Mouse (Mus musculus) spleen, adult 18-20 months (tissue): ENCODE data around the gene Wdr43.
"Not testable (repeated sequence)": the region's sequence is repeated elsewhere in the genome, so short reads cannot be mapped to it uniquely, and the experiment has no call there.

Experiments used
- DNase-seq, 2 experiments: peaks; one replicate each; pipeline ENCODE4 v3.0.0; 2022; ENCODE audit warnings: mixed read lengths in 2 of 2

The Wdr43 gene

DNA sequence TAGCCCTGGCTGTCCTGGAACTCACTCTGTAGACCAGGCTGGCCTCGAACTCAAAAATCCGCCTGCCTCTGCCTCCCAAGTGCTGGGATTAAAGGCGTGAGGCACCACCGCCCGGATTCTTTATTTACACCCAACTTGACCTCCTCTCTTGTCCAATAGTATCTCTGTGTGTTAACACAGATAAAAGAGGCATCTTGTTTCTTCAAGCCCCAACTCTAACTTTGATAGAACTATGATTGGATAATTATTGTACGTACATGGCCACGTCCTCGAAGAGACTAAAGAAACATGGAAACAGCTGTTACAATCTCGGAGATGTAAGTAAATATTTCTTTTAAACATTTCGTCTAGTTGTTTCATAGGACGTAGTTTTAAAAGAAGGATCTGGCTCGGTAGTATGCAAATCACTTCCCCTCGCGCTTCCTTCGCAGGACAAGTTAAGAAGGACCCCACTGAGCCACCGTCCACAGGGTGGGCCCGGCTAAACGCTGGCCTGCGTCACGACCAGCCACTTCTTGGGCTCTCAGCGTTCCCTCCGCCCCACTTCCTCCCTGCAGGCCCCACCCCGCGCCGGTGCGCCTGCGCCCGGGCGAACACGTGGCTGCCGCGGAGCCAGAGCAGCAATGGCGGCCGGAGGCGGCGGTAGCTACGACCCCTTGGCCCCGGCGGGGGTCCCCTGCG is at the start of gene Wdr43:
Wdr43 (plus strand) TSS at position 258 of the 681 bp plus-strand sequence.
- peak; percentile 93 to 95 for DNase-seq

DNA sequence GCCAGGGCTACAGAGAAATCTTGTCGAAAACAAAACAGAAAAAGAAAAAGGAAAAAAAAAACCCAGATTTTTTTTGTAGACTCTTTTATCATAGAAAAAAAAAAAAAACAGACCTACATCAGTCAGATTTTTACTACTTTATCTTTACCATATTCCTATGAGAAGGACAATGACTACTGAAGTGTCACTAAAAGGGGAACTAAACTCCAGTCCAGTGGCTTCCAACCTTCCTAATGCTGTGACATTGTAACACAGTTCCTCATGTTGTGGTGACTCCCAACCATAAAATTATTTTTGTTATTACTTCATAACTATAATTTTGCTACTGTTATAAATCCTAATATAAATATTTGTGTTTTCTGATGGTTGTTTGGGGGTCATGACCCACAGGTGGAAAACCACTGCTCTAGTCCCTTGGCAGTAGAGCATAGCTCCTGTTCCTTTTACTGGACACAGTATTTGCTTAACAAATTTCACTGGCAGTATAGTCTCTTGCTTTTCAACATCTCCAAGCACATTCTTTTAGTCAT is 36.5 kb upstream of the Wdr43 start:
- DNase-seq = no peak

DNA sequence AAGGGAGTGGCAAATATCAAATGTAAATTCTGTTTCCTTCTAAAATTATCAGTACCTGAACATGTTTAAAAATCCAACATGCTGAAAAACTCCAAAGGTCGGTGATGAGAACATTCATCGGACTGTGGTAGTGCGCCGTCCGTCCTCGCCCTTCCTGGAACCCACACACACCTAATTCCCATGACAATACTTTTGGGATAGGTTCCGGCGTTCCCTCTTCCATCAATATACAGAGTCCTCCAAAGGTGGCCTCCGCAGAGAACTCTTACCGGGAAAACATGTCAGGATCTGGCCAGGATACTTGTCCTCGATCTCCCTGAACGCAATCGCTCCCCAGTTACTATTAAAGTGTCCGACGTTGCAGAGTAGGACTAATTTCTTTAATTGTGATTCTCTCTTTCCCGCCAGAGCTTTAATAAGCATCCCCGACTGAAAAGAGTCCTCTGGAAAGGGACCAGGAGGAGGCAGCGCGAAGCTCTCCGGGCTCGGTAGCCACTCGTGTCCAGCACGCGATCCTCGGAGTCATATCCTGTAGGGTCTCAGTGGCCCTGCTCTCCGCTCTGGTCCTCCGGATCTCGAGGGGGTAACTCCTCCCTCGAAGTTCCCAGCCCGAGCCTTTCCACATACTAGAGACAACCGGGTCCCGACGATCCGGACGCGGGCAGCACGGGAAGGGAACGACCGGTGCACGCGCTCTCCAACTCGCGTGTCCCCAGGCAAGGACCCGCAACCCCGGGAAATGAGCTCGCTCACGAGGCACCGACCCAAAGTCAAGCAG is 17.6 kb upstream of the Wdr43 start:
- DNase-seq = no peak

DNA sequence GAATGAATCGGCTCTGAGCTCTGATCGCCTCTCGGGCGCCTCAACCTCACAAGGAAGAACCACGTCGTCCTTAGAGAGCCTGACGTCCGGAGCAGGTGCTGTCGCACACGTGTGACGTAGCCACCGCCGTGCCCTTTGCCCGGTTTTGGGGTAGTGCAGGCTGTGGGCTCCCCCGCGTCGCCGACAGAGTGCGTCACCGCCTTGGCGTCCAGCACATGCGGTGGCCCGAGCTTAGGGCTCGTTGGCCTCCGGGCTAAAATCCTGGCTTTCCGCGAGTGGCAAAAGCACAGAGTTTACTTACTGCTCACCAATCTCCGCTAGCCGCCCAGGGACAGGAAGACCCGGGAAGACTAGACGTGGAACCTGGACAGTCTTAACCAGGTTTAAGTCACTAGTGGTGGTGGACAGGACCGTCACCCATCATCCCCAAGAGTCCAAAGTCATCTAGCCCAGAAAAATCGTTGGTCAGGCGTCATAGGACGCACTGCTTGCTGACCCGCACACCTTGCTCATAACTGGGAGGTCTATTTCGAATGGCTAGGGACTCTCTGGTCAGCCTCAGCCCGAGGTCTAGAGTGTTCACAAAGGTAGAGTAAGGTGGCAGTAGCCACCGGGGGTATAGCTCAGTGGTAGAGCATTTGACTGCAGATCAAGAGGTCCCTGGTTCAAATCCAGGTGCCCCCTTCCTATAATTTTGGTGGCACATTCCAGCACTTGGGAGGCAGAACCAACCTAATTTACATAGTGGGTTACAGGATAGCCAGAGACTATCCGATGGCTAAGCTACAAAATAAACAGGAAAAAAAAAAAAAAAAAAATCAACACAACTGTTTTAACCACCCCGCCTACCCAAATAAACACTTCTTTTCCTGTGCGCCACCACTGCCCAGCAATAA is 16.8 kb upstream of the Wdr43 start:
- peak; percentile 84 to 85 for DNase-seq

DNA sequence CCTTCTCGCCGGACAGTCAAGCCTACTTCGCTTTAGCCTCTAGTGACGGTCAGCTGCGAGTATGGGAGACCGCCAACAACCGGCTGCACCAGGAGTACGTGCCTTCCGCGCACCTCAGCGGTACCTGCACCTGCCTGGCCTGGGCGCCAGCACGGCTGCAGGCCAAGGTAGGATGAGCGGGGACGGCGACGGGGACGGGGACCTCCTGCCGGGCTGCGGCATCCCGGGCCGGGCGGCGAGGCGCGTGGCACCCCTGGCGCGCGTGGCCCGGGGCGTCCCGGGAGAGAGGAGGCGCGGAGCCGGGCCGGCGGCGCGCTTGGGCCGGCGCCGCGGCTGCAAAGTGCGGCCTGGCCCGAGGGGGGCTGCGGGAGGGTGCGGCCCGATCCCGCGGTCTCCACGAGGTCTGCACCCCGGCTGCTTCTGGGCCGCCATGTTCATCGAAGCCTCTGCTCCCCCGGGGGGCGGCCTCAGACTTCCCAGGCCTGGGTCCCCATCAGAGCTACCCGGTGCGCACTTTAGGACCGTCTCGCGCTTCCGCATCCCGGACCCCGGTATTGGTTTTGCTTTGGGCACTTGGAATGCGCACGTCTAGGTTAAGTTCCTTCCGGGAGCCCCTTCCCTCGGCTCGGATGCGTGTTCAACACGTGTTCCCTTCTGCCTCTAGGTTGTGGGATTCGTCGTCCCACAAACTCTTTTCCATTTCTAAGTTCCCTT is 781 bp downstream of the Wdr43 start:
- DNase-seq = peak; percentile 22 to 33

DNA sequence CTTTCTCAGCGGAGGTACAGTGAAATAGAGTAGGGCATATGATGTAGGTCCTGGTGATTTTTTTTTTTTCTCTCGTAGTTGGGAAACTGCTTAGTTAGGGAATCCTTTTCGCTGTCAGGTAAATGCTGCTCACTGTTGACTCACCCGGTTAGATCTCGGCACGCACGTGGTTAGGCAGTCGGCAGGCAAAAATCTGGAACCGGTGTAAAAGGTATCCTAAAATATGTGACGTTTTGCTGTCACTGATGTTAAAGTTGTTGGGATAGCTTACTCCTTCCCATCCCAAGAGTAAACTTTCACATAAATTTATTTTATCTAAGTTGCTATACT is 1.3 kb downstream of the Wdr43 start:
- DNase-seq = no peak

DNA sequence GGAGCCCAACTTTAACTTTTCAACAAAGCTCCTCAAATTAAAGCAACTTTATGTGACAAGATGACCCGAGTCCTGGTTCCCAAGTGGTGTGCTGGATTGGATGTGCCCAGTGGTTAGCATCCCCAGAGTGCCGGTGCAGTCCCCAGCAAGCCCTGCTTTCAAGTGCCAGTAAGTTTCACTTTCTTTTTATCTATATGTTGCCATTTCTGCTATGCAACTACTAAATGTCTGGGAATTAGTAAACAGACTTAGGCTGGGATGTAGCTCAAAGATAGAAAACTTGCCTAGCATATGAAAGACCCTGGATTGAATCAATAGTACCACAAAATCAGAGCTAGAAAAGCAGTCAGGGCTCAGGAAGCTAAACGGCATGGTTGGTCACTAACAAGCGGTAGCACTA is 2.3 kb downstream of the Wdr43 start:
- DNase-seq = no peak

DNA sequence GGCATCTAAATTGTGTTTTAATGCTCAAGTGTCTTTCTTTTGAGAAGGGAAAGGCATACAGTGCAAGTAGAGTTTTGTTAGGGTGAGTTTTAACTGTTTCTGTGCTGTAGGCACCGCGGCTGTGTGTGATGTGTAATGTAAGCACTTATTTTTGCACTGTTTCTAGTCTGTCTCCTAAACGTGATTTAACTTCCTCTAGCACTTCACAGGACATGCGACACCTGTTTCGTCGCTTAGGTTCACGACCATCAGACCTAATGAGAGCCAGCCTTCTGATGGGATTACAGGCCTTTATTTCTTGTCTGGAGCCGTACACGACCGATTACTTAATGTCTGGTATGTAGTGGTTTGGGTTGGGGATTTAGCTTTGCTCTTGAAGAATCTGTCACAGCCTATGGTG is 16.1 kb downstream of the Wdr43 start:
- DNase-seq = no peak

DNA sequence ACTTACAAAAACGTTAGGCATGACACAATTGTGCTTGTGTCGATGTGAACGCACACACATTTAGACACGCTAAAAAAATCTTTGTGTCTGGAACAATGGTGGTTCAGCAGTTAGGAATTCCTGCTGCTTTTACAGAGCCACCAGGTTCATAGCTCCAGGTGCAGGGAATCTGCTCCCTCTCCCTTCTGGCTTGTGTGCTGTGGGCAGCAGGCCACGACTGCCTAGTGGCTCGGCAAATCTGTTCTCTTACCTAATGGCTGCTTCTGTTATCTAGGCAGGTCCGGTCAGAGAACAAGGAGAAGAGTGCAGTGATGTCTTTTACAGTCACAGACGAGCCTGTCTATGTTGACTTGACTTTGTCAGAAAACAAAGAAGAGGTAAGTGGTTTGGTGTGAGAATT is 17.7 kb downstream of the Wdr43 start:
- no peak for DNase-seq

DNA sequence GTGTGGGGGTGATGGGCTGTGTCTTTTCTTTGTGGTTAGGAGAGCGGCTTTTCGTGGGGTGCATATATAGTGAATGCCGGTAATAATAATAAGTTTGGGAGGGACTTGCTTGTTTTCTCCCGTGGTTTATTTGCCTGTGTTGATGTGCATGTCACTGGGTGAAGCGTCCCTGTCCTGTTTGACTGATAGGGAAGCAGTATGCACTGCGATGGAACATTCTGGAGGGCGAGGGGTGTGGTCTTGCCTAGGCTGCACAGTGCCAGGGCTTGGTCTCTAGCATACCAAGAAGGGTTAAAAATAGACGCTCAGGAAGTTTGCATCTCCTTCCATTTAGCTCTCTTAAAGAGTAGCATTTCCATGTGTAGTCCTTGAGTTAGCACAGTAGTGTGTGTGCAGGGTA is 21.1 kb downstream of the Wdr43 start:
- no peak for DNase-seq

DNA sequence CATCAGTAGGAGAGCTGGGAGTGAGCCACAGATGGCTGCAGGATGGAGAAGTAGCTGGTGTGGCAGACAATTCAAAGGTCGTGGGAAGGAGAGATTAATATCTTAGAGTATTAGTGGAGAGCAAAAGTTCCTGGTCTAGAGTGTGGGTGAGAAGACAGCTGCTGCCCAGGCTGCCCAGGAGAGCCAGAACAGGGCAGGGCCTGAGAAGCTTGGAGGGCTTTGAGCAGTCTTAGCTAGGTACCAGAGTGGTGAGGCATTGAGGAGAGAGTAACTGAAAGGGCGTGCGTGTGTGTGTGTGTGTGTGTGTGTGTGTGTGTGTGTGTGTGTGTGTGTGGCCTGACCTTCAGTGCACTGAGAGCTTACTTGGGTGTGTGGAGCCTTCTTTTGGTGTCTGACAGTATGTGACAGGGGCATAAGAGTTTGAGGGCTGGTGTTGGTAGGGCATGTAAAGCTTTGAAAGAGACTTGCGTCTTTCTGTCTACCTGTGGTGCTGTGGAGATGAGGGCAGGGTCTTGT is 22.1 kb downstream of the Wdr43 start:
- no peak for DNase-seq

DNA sequence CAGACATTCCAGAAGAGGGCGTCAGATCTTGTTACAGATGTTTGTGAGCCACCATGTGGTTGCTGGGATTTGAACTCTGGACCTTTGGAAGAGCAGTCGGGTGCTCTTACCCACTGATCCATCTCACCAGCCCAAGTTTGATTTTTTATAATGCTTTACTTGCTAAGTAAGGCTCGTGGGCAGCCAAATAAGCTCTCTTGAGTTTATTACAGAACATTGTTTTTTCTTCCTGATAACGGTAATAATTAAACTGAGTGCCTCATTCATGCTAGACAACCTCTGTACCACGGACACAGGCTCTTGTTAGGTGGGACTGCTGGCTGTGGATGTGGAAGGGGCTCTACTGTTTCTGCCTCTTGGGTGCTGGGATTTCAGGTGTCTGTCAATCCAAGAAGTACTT is 23.4 kb downstream of the Wdr43 start:
- DNase-seq = not testable (repeated sequence)

DNA sequence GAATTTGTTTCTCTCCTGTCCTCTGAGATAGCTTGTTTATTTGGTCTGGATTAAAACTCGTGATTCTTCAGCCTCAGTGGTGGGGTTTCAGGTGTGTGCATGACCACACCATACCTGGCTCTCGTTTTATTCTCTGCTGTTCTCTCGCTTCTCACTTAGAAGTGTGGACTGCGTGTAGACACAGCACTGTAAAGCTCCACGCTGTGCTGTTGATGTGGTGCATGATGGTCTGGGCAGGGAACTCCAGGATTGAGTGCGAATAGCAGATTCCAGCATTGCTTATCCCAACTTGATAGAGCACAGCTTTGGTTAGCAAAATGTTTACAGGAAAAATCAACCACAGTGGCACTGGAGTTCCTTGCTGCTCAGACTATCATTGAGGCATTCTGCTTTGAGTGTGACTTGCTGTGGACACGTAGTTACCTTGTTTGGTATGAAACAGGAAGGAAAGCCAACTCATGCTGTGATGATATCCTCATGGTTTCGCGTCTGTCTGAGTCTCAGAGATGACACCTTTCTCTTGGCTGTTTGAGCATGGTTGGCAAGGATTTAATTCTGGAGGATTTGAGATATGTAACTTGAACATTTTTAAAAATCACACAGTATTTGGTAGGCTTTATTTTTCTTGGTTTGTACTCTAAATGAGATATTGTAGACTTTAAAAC is 24.9 kb downstream of the Wdr43 start:
- DNase-seq = no peak

DNA sequence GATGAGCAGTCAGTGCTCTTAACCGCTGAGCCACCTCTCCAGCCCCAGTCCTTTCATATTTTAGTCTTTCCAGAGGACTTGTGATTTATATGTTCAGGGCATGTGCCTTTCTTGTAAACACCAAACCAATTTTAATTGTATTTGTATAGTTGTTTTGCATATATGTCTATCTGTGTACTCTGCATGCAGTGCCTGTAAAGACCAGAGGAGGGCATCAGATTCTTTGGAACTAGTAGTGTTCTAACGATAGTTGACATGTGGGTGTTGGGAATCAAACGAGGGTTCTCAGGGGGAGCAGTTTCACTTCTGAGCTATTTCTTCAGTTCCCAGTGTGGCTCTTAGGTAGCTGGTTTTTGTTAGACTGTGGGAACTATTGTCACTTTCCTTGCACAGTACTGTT is 26.5 kb downstream of the Wdr43 start:
- DNase-seq = no peak

DNA sequence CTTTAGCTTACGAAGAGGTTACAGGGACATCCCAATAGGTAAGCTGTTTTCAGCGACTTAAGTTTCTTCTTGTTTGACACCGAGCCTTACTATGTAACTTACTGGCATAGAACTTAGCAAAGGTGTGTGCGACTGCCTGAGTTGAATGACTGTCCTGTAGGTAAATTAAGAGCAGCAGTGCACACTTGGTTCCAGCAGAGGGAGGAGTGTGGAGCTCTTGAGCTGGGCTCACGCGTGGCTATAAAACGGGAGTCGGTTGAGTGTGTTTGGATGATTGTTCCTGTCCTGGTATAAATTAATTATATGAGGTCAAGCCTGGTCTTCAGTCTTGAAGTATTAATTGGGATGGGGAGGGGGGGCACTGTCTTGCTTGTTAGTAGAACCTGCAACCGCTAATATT is 34.3 kb downstream of the Wdr43 start:
- no peak for DNase-seq

DNA sequence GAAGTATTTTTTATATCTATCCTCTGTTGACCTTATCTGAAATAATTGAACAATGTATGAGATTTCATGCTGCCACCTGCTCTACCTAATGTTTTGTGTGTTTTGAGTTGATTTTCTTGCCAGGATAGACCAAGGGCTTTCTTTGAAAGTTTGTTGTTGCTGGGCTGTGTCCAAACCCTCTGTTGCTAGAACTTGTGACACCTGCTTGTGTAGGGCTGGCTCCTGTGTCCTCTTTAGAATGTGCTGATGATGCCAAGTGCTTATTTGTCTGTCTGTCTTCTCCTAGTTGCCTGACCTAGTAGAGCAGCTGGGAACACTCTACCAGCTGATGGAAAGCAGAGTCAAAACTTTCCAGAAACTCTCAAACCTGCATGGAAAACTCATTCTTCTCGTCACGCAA is 36.8 kb downstream of the Wdr43 start:
- DNase-seq = no peak

DNA sequence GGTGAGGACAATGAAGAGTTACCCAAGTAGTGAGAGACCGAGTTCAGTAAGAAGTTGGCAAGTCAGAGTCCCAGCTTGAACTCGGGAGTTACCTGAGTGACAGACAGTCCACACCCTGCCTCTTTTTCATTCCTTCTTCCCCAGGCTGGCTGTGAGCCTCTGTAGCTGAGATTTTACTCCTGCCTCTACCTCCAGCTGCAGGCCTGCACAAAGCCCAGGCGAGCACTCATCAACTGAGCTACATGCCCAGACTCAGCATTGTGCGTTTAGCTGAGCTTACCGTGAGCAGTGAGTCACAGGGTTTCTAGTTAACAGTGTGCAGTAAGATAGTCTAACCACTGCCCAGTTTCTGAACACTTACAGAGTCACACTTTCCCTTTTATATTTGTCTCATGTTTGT is 37.2 kb downstream of the Wdr43 start:
- no peak for DNase-seq

DNA sequence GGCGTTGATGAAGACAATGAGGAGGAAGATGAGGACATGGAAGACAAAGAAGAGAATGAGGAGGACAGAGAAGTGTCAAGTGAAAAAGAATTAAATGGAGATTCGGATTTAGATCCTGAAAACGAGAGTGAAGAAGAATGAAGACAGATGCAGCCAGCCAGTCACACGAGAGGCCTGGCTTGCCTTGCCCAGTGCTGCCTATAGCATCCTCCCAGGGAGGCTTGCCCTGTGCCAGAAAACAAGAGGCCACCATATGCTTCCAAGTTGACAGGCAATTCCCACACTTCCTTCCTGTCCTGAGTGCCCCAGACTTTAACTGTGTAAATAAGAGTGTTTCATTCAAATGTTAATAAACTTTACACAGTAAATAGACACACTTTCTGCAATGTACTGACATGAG is 41.8 kb downstream of the Wdr43 start:
- DNase-seq = no peak

DNA sequence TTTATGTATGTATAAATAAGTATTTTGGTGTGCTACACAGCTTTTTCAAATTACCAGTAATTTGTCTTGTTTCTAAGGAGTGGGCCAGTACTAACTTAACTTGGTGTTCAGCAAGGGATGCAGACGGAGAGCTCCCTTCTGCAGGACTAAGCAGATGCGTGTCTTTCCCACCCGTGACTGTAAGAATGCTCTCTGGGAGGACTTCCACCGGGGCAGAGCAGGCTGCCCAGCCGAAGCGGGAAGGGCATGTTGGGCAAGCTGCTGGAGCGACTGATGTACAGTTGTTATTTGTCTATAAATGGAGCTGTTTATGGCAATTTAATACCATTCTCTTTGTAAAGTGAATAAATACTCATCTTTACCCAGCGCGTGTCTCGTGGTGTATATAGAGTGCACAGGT is 43.0 kb downstream of the Wdr43 start:
- no peak for DNase-seq

DNA sequence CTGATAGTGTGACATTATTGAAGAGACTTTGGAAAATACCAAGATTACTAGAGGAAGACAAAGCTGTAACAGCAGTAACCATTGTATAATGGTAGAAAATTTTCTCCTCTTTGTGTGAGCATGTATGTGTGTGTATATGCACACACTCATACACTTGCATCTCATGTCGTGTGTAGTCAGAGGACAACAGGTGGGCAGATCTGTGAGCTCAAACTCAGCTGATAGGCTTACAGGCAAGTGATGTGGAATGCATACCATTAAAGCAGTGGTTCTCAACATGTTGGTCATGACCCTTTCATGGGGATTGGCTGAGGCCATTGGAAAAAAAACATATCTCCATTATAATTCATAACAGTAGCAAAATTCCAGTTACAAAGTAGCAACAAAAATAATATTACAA is 44.7 kb downstream of the Wdr43 start:
- no peak for DNase-seq

DNA sequence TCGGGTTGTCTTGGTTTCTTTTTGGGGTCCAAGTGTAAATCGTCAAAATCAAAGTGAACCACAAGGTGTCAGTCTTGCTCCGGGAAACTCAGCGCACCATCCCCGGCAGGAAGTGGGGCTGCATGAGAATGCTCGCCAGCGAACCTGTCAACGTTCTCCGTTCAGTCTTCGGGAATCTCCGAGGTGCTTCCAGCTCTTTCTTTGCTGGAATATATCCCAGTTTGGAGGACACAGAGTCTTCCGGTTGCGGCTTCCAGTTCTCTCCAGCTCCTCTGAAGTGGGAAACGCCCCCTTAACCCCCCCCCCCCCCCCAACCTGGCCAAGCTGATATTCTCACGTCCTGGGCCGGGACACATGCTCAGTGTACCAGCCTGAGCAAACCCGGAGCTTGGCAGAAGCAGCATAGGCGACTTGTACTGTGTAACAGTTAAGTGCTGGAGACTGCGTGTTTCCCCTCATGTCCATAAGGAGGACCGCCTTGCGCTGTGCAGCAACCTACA is 47.1 kb downstream of the Wdr43 start:
- peak in 1 of 2 experiments; percentile 56 for DNase-seq

DNA sequence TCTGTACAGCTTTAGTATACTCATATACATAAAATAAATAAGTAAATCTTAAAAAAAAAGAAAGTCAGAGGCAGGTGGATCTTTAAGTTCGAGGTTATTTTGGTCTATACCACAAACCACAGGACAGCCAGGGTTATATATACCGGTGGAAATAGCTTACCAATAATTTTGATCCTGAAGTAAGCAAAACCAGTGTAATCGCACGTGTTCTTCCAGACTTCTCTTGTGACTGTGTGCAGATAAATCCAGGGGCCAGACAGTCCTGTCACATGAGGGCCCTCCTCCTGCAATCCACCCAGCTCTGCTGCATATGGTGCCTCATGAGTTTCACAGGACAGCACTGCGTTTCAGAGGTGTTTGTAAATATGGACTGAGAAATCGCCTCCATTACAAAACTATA is 47.8 kb downstream of the Wdr43 start:
- no peak for DNase-seq
